Mouse (Mus musculus) large intestine, adult 2 months (tissue): ENCODE results near the gene Btbd2. TPM values are rescaled to one million over a fixed set of nuclear protein-coding genes. Genes with fewer than 3 reads are reported as not detected.
"Not testable (repeated sequence)": the region's sequence is repeated elsewhere in the genome, so short reads cannot be mapped to it uniquely, and the experiment has no call there.

Experiments
- DNase-seq: peaks from one replicate; pipeline ENCODE4 v3.0.0-alpha.2; 2012; ENCODE audit warnings: low read depth, low spot score
- WGBS: fragments of 180-500 bp; shearing (Covaris S2); methylation state at CpG from one replicate; pipeline ENCODE4 v1.1.7; 2018; 5-methylcytosine and 5-hydroxymethylcytosine counted together
- polyA plus RNA-seq: library from polyadenylated mRNA; depleted of rRNA; stranded (reverse); fragments of >200 nt; gene quantifications from 2 replicates; pipeline ENCODE4 v1.2.3, GENCODE M21; 2012

The Btbd2 gene
- polyA plus RNA-seq, 1 experiment: 49.0 TPM

DNA sequence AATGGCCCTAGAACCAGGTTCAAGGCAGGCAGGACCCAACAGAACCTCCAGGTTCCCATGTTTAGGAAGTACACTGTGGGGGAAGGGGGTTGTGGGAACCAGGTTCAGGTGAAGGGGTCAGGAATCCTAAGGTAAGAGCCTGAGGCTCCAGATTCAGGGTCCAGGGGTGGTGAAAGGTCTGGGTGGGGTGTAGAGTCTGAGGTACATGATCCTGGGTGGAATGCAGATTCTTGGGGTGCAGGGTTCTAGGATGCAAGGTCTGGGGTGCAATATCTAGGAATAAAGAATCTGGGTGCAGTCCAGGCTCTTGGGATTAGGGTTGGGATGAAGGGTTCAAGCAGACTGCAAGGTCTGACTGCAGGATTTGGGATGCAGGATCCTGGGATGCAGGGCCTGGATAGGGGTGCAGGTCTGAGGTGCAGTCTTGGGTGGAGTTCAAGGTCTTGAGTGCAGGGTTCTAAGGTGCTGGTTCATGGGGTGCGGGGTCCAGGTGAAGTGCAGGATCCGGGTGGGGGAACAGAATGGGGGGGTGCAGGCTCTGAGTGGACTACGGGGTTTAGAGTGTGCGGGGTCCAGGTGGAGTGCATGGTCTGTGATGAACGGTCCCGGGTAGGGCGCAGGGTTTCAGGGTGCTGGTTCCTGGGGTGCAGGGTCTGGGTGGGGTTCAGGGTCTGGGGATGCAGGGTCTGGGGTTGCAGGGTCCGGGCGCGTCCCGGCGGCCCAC is 1.3 kb downstream of the Btbd2 start:
- no peak for DNase-seq
- 0% methylated on average over 12 of the region's 12 CpGs for WGBS

DNA sequence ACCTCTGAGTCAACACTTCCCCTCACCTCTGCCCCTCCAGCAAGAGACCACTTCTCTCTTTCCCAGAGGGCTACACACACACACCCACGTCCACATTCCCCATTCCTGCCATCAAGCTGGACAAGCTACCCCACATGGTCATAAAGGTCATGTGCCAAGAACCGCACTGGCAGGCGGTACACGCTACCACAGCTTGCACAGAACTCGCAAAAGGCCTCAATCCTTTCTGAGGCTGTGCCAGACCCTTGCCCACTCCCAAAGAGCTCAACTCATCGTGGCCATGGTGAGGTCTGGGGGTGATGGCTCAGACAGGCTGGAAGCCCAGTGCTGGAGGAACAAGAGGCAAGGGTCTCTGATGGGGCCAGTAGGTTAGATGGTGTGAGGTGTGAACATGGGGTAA is 2.0 kb downstream of the Btbd2 start:
- DNase-seq: no peak
- 64% methylated on average over 6 of the region's 6 CpGs for WGBS

- 80% methylated on average over 6 of the region's 6 CpGs for WGBS
Measured at GRCm38 (mm10) chr10:80653156-80653720, 3.6 kb downstream of the Btbd2 start.

GRCm38 (mm10) chr10:80650392-80650791 is 6.5 kb downstream of the Btbd2 start:
- no peak for DNase-seq
- 90% methylated on average over 10 of the region's 10 CpGs for WGBS

More at GRCm38 (mm10) chr10:80653156-80653720, 3.6 kb downstream of the Btbd2 start:
- no peak for DNase-seq

DNA sequence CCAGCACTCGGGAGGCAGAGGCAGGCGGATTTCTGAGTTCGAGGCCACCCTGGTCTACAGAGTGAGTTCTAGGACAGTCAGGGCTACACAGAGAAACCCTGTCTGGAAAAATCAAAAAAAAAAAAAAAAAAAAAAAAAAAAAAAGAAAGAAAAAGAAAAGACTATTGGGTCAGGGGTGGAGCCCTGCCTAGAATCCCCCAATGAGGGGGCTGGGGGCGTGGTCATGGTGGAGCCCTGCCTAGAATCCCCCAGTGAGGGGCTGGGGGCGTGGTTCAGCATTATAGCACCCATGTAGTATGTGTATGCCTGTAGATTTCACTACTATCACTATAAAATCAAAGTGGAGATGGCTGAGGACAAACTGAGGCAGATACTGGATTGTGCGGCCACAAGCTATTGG is 7.0 kb downstream of the Btbd2 start:
- not testable (repeated sequence) for DNase-seq
- 82% methylated on average over 6 of the region's 6 CpGs for WGBS

DNA sequence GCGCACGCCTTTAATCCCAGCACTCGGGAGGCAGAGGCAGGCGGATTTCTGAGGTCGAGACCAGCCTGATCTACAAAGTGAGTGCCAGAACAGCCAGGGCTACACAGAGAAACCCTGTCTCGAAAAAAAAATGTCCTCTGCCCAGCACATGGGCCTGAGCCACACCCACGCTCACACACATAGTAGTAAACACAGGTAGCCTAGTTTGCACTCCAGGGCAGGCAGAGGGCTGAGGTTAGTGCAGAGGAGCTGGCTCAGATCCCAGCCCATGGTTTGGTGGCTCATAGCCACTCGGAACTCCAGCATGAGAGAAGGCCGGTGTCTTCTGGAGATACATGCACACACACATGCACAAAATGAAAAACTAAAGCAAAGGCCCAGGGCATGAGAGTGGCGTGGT is 9.9 kb downstream of the Btbd2 start:
- DNase-seq: no peak
- WGBS: 67% methylated on average over 10 of the region's 10 CpGs

DNA sequence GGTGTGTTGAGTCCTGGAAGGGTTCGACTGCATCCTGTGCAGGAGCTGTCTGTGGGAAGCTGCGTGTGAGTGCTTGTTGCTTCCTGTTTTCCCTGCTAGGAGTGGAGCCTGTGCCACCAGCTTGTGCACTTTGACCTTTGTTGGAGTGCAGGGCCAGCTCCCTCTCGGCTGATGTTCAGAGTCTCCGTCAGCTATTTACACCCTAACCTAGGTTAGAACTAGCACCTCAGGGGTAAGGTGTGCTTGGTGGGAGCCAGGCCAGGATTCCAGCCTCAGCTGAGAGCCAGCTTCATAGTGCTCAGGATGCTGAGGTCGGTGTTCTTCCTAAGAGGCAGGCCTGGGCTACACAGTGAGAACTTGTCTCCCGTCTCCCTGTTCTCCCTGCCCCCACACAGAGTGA is 21.5 kb downstream of the Btbd2 start:
- WGBS: 57% methylated on average over 6 of the region's 6 CpGs
- DNase-seq: no peak

DNA sequence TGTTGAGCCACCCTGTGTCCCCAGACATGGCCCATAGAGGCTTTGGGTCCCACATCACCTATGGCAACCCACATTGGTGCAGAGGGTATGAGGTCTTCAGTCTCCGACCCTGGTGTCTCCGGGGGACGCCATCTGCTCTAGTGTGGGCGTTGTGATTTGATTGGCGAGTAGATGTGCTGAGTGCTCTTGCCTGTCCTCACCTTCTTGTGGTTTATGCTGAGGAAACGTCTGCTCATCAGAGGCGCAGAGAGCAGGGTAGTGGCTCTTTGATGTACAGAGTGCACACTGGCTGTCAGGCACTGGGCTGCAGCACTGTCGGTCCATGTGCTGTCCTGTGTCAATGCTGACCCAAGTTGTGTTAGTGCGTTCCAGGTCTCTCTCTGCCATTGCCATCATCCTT is 27.9 kb downstream of the Btbd2 start:
- WGBS: 80% methylated on average over 9 of the region's 9 CpGs
- no peak for DNase-seq

- no peak for DNase-seq
- WGBS: 52% methylated on average over 2 of the region's 2 CpGs
Measured at GRCm38 (mm10) chr10:80627685-80628084, 29.2 kb downstream of the Btbd2 start.

DNA sequence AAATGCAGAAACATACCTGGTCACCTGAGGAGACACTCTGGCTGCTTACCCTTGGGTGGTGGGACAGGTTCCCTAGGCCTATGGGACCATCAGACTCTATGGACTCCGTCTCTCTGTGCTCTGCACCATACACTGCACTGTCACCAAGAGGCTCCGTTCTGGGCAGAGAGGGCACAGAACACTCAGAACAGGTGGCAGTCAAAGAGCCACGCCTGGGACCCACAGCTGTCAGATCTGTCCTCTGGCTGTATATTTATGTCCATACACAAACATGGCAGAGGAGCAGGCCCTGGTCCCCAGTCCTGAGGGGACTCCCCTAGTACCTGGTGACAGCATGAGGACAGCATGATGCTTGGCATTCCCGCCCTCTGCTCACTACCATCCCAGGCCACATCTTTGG is 31.1 kb downstream of the Btbd2 start:
- 61% methylated on average over 4 of the region's 4 CpGs for WGBS
- no peak for DNase-seq

DNA sequence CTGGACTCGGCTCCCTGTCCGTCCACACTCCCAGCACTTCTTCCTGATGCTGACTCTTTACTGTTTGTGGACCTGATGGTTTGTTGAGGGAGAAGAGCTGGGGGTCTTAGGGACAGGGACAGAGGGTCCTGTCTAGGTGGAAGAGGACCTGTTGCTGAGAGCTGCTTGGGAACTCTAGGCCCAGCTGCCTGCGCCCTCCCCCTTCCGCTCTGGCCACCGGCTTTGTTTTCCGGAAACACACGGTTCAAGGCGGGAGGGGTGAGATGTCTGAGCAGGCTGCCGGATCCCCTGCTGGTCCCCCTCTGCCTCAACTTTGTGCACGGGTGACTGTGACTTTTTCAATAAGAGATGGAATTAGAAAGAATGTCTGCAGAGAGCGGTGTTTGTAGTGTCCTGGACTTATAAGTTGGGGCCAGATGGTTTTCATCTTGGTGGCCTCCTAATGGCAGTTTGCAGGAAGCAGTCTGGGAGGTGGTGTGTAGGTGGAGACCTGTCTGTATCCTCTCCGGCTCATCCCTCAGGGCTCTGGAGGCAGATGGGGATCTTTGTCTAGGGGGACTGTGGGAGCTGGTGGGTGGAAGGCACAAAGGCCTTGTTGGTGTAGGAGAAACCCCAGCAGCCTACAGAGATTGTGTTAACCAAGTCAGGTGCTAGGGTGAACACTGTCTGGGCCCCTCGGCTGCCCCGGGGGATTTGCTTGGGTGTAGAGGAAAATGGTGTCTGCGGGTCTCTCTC is 33.2 kb downstream of the Btbd2 start:
- no peak for DNase-seq
- WGBS: 10% methylated on average over 15 of the region's 15 CpGs

- no peak for DNase-seq
- WGBS: 1% methylated on average over 82 of the region's 85 CpGs
Measured at GRCm38 (mm10) chr10:80622661-80623456, 34.0 kb downstream of the Btbd2 start, which contains the start of gene Csnk1g2. Gene Csnk1g2, plus strand, starts transcription at chr10:80622838.

GRCm38 (mm10) chr10:80621940-80622660 is 34.8 kb downstream of the Btbd2 start:
- WGBS: under 1% methylated on average over 64 of the region's 64 CpGs
- DNase-seq: peak; percentile 100

- under 1% methylated on average over 9 of the region's 9 CpGs for WGBS
- DNase-seq: no peak
Measured at GRCm38 (mm10) chr10:80621690-80621939, 35.3 kb downstream of the Btbd2 start.

GRCm38 (mm10) chr10:80620796-80621689 is 35.8 kb downstream of the Btbd2 start:
- DNase-seq: no peak
- 57% methylated on average over 16 of the region's 16 CpGs for WGBS

- WGBS: 84% methylated on average over 9 of the region's 9 CpGs
- no peak for DNase-seq
Measured at GRCm38 (mm10) chr10:80620365-80620764, 36.5 kb downstream of the Btbd2 start.

GRCm38 (mm10) chr10:80619465-80620244 is 37.2 kb downstream of the Btbd2 start:
- DNase-seq: no peak
- 49% methylated on average over 8 of the region's 8 CpGs for WGBS

DNA sequence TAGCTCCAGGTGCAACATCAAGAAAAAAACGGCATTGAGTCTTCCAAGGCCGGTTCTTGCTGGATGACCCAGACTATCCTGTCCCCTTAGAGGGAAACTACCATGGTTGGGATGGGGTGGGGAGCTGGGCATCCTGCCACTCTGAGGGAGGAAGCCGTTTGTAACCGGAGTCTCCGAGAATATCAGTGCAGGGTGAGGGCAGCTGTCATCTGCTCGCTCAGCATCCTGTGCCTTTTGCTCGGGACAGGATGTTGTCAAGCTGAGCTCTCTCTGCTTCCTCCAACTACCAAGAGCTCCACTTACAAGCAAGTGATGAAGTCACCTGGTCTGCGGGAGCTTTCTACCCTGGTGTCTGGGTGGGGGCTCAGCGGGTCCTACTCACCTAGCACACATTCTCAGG is 38.7 kb downstream of the Btbd2 start:
- no peak for DNase-seq
- WGBS: 52% methylated on average over 9 of the region's 9 CpGs
